Mouse (Mus musculus): ENCODE measurements at regions not wholly inside any gene's neighbourhood (a gene's known extent, or its start where the extent isn't known, plus 50 kb on each side); places are given as distances from the start of the nearest gene placed in this dataset.

DNA sequence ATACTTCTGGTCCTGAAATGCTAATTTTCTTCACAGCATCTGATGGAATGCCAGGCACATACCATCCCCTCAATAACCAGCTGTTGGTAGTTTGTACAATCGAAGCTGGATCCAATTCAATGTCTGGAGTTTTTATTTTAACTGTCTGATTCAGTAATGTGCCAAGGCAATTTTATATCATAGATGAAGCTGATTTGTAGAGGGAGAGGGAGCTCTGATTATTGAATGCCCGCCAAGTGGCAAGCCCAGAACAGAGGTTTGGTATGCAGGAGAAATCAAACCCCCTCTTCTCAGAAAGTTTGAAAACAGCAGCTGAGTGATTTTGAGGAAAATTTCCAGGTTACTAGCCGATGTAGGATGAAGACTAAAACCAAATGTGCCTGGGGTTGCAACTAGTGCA, 218.3 kb upstream of the Clnk start:
- no peak for TF ChIP-seq FLI1 (IDR thresholded peaks at IDR 0.05; ENCODE audit: low read length)
- TF ChIP-seq GATA1 (IDR thresholded peaks at IDR 0.05; ENCODE audit: borderline replicate concordance, low read length): no peak
- Histone ChIP-seq H3K4me3 (replicated peaks) (no peak overlapping the region), H3K27me3 (replicated peaks) (peaks cover 3% of the 10 kb centered on the region), H3K36me3 (replicated peaks; ENCODE audit: low read length) (no peaks in the 10 kb centered on the region), H3K9me3 (no peaks in the 10 kb centered on the region), H3K4me1 (peaks cover 22% of the 10 kb centered on the region)

DNA sequence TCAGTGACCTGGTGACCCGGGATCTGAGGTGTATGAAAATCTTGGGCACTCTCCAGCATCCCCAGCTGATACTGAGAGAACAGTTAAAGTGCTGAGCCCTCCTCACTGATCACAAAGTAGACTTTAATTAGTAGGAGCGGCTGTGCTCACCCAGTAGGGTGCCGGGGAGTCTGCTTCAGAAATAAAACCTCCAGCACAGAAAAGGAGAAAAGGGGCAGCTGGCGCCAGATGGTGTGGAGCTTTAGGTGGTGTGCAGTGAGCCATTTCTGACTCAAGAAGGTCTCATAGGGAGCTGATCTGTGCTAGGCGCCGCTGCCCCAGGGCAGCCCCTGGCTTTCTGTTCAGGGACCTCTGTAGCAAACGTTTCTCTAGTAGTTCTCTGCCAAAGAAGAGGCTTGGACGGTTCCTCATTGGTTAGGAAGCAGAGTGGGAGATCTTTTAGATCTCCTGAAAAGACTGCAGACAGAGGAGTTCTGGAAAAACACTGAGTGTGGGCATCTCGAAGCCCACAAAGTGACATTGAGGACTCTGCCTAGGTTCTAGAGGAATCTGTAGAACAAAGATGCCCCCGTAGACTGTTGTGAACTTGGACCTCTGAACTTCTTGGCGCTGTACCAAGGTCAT, 200.1 kb upstream of the Clnk start:
- no peaks in the 10 kb centered on the region for H3K36me3 ChIP-seq (replicated peaks; ENCODE audit: low read length)
- no peak for TF ChIP-seq FLI1 (IDR thresholded peaks at IDR 0.05; ENCODE audit: low read length)
- TF ChIP-seq GATA1 (IDR thresholded peaks at IDR 0.05; ENCODE audit: borderline replicate concordance, low read length): no peak

DNA sequence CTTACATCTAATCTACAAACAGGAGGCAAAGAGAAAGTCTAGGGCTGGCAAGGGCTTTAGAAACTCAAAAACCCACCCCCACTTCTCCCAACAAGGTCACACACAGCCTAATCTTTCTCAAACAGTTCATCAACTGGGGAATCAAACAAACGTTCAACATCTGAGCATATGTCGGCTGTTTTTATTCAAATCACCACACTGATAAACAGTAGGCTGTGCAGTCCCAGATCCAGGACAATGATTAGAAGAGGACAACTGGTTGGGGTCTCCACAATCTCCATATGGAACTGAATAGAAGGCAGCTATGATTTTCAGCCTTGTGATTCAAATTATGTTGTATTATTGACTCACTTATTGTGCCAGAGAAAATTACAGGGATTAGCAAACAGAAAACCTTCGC, 193.1 kb upstream of the Clnk start:
- TF ChIP-seq FLI1 (IDR thresholded peaks at IDR 0.05; ENCODE audit: low read length) (no peak), GATA1 (IDR thresholded peaks at IDR 0.05; ENCODE audit: borderline replicate concordance, low read length) (no peak)
- no peaks in the 10 kb centered on the region for H3K36me3 ChIP-seq (replicated peaks; ENCODE audit: low read length)
- peaks cover 3% of the 10 kb centered on the region; the same call in 1 of the 2 replicates for H3K9me3 ChIP-seq
- no peak overlapping the region for H3K4me3 ChIP-seq (replicated peaks)
- H3K27me3 ChIP-seq (replicated peaks): no peaks in the 10 kb centered on the region
- peaks cover 3% of the 10 kb centered on the region; the same call in 1 of the 2 replicates for H3K4me1 ChIP-seq

More for the DNA sequence above, 200.1 kb upstream of the Clnk start:
- Histone ChIP-seq H3K9me3 (peaks cover 3% of the 10 kb centered on the region; the same call in 1 of the 2 replicates), H3K4me1 (no peaks in the 10 kb centered on the region), H3K27me3 (replicated peaks) (no peaks in the 10 kb centered on the region), H3K4me3 (replicated peaks) (no peak overlapping the region)

DNA sequence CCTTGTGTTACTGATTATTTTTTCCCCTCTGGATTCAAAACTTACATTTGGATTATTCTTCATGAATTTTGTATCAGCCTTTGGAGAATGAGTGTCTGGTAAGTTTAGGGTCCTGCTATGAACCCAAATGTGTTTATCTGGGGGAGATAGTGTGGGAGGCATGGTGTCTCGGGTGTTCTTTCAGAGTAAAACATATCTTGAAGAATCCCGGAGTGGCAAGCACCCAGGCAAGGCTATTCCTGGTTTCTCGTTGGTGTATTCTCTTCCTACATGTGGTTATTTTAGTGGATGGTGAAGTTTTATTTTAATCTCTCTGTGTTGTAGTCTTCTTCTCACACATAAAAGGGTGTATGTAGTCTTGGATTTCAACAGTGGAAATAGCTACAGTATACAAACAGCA, 186.4 kb upstream of the Clnk start:
- TF ChIP-seq GATA1 (IDR thresholded peaks at IDR 0.05; ENCODE audit: borderline replicate concordance, low read length): no peak
- no peak for TF ChIP-seq FLI1 (IDR thresholded peaks at IDR 0.05; ENCODE audit: low read length)

DNA sequence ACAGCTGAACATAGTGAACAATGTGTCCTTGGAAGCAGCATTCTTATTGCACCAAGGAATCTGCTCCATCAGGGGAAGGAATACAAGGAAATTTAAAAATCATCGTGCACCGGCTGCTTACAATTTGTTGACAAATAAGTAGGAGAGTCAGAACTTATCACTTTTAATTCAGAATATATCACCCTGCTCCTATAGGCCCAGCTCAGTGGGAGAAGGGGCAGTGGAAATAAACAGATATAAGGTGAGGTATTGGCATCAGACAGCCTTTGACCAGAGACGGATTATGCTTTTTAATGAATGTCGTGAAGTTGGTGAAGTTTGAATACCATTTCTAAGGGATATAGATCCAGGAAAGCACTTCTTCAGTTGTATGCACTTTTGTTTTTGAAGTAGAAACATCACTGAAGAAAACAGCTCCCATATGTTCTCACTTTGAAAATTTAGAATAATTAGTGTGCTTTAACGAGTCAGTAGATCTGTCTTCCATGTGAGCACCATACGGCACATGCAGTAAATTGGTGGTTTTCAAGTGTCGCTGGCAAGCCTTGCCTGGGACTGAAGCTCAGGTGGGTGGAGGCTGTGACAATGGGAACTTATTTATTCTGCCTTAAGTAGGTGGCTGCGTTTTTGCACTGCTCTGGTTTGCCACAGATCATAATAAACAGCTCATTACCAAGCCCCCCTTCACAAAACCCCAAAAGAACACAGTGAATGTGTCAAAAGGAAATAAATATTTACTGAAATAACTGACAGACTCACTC, 176.1 kb upstream of the Clnk start:
- peaks cover 16% of the 10 kb centered on the region for H3K4me1 ChIP-seq
- H3K27me3 ChIP-seq (replicated peaks): no peaks in the 10 kb centered on the region
- H3K9me3 ChIP-seq: peaks cover 3% of the 10 kb centered on the region
- no peak for TF ChIP-seq FLI1 (IDR thresholded peaks at IDR 0.05; ENCODE audit: low read length)
- no peak for TF ChIP-seq GATA1 (IDR thresholded peaks at IDR 0.05; ENCODE audit: borderline replicate concordance, low read length)
- H3K36me3 ChIP-seq (replicated peaks; ENCODE audit: low read length): no peaks in the 10 kb centered on the region
- H3K4me3 ChIP-seq (replicated peaks): no peak overlapping the region

More for the DNA sequence above, 186.4 kb upstream of the Clnk start:
- Histone ChIP-seq H3K27me3 (replicated peaks) (peaks cover 3% of the 10 kb centered on the region), H3K9me3 (no peaks in the 10 kb centered on the region), H3K4me1 (peaks cover 3% of the 10 kb centered on the region; the same call in 1 of the 2 replicates), H3K36me3 (replicated peaks; ENCODE audit: low read length) (no peaks in the 10 kb centered on the region), H3K4me3 (replicated peaks) (no peak overlapping the region)

DNA sequence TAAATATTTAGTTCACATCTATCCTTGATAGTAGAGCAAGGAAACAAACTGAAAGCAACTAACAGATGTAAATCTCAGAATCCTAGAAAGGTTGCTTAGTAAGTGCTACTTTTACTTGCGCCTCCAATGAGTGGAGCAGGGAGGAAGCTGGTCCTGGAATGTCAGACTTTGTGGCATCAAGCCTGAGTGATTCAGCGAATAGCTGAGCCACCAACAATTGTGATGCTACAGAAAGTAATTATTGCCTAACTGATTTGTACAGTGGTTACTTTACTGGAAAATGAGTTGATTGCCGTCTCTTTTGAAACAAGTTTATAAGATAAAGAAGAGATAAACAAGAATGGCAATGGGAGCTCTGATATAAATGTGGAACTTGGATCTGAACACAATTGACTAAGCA, 173.9 kb upstream of the Clnk start:
- Histone ChIP-seq H3K27me3 (replicated peaks) (no peaks in the 10 kb centered on the region), H3K4me3 (replicated peaks) (no peak overlapping the region), H3K4me1 (peaks cover 16% of the 10 kb centered on the region), H3K9me3 (peaks cover 6% of the 10 kb centered on the region), H3K36me3 (replicated peaks; ENCODE audit: low read length) (no peaks in the 10 kb centered on the region)
- TF ChIP-seq GATA1 (IDR thresholded peaks at IDR 0.05; ENCODE audit: borderline replicate concordance, low read length): no peak
- no peak for TF ChIP-seq FLI1 (IDR thresholded peaks at IDR 0.05; ENCODE audit: low read length)

DNA sequence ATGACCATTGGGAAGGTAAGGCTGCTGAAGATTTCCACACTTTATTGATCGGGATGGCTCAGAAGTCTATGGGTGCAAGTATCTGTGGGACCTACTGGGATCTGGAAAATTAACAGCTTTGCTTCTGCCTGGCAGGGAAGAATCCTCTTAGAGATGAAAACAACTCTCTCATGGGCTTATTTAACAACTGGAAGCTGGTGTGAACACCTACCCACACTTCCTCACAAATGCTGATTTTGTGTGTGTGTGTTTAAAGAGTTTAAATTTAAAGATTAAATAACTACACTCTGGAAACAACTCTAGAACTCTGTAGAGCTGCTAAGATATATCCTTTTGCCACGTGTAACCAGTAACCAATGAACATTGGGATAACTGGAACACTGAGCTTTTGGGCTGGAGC, 172.5 kb upstream of the Clnk start:
- no peak for TF ChIP-seq GATA1 (IDR thresholded peaks at IDR 0.05; ENCODE audit: borderline replicate concordance, low read length)
- no peak for TF ChIP-seq FLI1 (IDR thresholded peaks at IDR 0.05; ENCODE audit: low read length)
- H3K4me3 ChIP-seq (replicated peaks): no peak overlapping the region
- H3K36me3 ChIP-seq (replicated peaks; ENCODE audit: low read length): no peaks in the 10 kb centered on the region
- H3K9me3 ChIP-seq: peaks cover 6% of the 10 kb centered on the region
- no peaks in the 10 kb centered on the region for H3K27me3 ChIP-seq (replicated peaks)
- peaks cover 16% of the 10 kb centered on the region for H3K4me1 ChIP-seq

DNA sequence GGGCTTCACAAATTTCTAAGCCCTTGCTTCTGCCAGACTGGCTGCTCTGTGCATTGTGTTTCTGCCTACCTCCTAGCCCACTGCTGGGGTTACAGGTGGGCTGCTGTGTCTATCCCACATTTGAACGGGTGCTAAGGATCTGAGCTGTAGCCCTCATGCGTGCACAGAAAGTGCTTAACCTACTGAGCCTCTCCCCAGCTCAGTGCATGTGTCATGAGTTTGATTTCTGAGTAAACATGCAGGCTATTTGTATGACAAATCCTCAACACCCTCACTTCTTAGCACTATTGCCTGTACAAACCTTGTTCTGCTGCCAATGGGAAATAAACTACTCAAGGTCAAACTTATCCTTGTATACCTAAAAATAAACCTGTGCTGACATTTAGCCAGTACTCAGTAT, 163.9 kb upstream of the Clnk start:
- Histone ChIP-seq H3K36me3 (replicated peaks; ENCODE audit: low read length) (no peaks in the 10 kb centered on the region), H3K4me1 (peaks cover 6% of the 10 kb centered on the region; the same call in 1 of the 2 replicates), H3K4me3 (replicated peaks) (no peak overlapping the region)

DNA sequence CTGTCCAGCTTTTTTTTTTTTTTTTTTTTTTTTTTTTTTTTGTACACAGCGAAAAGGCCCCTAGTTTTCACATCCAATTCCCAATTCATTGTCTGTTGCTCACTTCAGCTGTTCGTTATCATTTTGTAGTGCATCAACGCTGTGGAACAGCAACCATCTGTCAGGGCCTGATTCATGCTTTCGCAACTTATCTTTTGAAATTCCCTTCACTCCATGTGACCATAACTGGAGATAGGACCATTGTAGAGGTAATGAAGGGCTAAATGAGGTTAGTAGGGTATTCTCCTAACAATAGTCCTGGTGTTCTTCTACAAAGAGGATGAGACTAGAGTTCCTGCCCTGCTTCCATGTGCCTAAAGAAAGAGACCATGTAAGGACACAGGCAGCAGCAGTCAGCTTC, 146.6 kb upstream of the Clnk start:
- Histone ChIP-seq H3K4me1 (no peaks in the 10 kb centered on the region), H3K27me3 (replicated peaks) (no peaks in the 10 kb centered on the region), H3K9me3 (peaks cover 7% of the 10 kb centered on the region; the same call in 1 of the 2 replicates), H3K4me3 (replicated peaks) (no peak overlapping the region), H3K36me3 (replicated peaks; ENCODE audit: low read length) (peaks cover 7% of the 10 kb centered on the region)
- no peak for TF ChIP-seq GATA1 (IDR thresholded peaks at IDR 0.05; ENCODE audit: borderline replicate concordance, low read length)
- no peak for TF ChIP-seq FLI1 (IDR thresholded peaks at IDR 0.05; ENCODE audit: low read length)

More for the DNA sequence above, 163.9 kb upstream of the Clnk start:
- Histone ChIP-seq H3K9me3 (no peaks in the 10 kb centered on the region), H3K27me3 (replicated peaks) (no peaks in the 10 kb centered on the region)
- TF ChIP-seq FLI1 (IDR thresholded peaks at IDR 0.05; ENCODE audit: low read length) (no peak), GATA1 (IDR thresholded peaks at IDR 0.05; ENCODE audit: borderline replicate concordance, low read length) (no peak)

DNA sequence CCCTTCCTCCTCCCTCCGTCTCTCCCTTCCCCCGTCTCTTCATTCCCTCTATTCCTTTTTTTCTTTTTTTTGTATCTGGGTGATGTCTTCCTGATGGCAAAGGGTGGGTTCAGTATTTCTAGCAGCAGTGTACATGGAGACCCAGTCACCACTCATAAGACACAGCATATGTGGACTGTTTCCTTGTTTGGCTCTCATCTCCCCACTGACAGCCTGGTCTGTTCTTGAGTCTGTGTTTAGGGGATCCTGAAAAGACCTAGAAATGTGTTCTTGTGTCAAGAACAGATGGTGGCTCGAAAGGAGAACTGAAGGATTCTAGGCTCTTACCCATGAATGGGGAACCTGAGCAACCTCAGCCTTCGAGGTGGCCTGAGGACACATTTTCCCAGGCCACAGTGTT, 124.0 kb upstream of the Clnk start:
- Histone ChIP-seq H3K9me3 (no peaks in the 10 kb centered on the region), H3K4me1 (no peaks in the 10 kb centered on the region), H3K27me3 (replicated peaks) (no peaks in the 10 kb centered on the region), H3K4me3 (replicated peaks) (no peak overlapping the region), H3K36me3 (replicated peaks; ENCODE audit: low read length) (no peaks in the 10 kb centered on the region)
- no peak for TF ChIP-seq FLI1 (IDR thresholded peaks at IDR 0.05; ENCODE audit: low read length)

Data from megakaryocyte, embryonic 14.5 days (primary cell).